Mouse (Mus musculus) naive thymus-derived CD4-positive, alpha-beta T cell, adult 5 months (primary cell): ENCODE data around the gene Clstn2. TPM values are rescaled to one million over a fixed set of nuclear protein-coding genes. Genes with fewer than 3 reads are reported as not detected.

ENCODE experiments used
- polyA plus RNA-seq: library from polyadenylated mRNA; unstranded; fragments of 100-300 nt; shearing (Covaris generic); gene quantifications from one replicate; pipeline ENCODE4 v1.2.1, GENCODE M21; 2017

The Clstn2 gene
- not detected for polyA plus RNA-seq

GRCm38 (mm10) chr9:98032573-98033272 is at the start of gene Clstn2:
Gene Clstn2 (minus strand): TSS chr9:98033181.

